Mouse (Mus musculus) forebrain, embryonic 15.5 days (tissue): Measurements from ENCODE around the gene Cxcr2. TPM values are rescaled to one million over a fixed set of nuclear protein-coding genes. Genes with fewer than 3 reads are reported as not detected.

Experiments
- ATAC-seq: fragments of 200-750 bp; cut with Nextera tagmentation; replicated peaks from 2 replicates; pipeline ENCODE4 v1.8.0; 2017; ENCODE audit warnings: mild to moderate bottlenecking, moderate TSS enrichment, moderate library complexity
- H3K27ac ChIP-seq: fragments of 300-500 bp; sonication (generic); replicated peaks from 2 replicates; pipeline ENCODE4 v1.5.1; 2015; ENCODE audit warnings: mild to moderate bottlenecking, inconsistent platforms
- H3K27me3 ChIP-seq: fragments of 300-500 bp; sonication (generic); 2 replicates; pipeline ENCODE4 v1.6.1; 2015; ENCODE audit warnings: inconsistent platforms
- H3K36me3 ChIP-seq: fragments of 300-500 bp; sonication (generic); 2 replicates; pipeline ENCODE4 v1.6.1; 2015; ENCODE audit warnings: mild to moderate bottlenecking, inconsistent platforms
- H3K4me1 ChIP-seq: fragments of 300-500 bp; sonication (generic); 2 replicates; pipeline ENCODE4 v1.6.1; 2015; ENCODE audit warnings: inconsistent platforms
- H3K4me2 ChIP-seq: fragments of 300-500 bp; sonication (generic); replicated peaks from 2 replicates; pipeline ENCODE4 v1.6.1; 2015; ENCODE audit warnings: mild to moderate bottlenecking, inconsistent platforms
- H3K4me3 ChIP-seq: fragments of 300-500 bp; sonication (generic); 2 replicates; pipeline ENCODE4 v1.5.1; 2015; ENCODE audit warnings: mild to moderate bottlenecking, inconsistent platforms
- H3K9ac ChIP-seq: fragments of 300-500 bp; sonication (generic); replicated peaks from 2 replicates; pipeline ENCODE4 v1.6.1; 2015; ENCODE audit warnings: mild to moderate bottlenecking, inconsistent platforms
- H3K9me3 ChIP-seq: fragments of 300-500 bp; sonication (generic); 2 replicates; pipeline ENCODE4 v1.6.1; 2016; ENCODE audit warnings: inconsistent platforms
- WGBS: fragments of 180-500 bp; shearing (Covaris S2); methylation state at CpG from one replicate; pipeline ENCODE4 v1.1.7; 2015; ENCODE audit warnings: mixed read lengths; 5-methylcytosine and 5-hydroxymethylcytosine counted together
- polyA plus RNA-seq: library from polyadenylated mRNA; unstranded; fragments of >200 nt; fragmentation: Nextera tagmentation; extraction: Ambion mirVana; gene quantifications from 2 replicates; pipeline ENCODE4 v1.2.1, GENCODE M21; 2015

Cxcr2 gene
- polyA plus RNA-seq = 0.13 TPM in 2 replicates

GRCm38 (mm10) chr1:74153461-74154184 lies at the start of gene Cxcr2:
Gene Cxcr2 (plus strand): TSS chr1:74153989.
- WGBS = 84% methylated on average over 8 of the region's 8 CpGs
- Histone ChIP-seq H3K9ac (no peak within 1 kb of the TSS), H3K27ac (no peak within 1 kb of the TSS), H3K27me3 (no peaks in the 10 kb centered on the region), H3K9me3 (no peaks in the 10 kb centered on the region), H3K4me3 (no peak within 1 kb of the TSS), H3K4me2 (no peak within 1 kb of the TSS), H3K36me3 (no peaks in the 10 kb centered on the region), H3K4me1 (no peaks in the 10 kb centered on the region)
- ATAC-seq = no peak

GRCm38 (mm10) chr1:74105660-74106059 lies 48.1 kb upstream of the Cxcr2 start:
- no peak for ATAC-seq
- Histone ChIP-seq H3K27ac (no peak overlapping the region), H3K27me3 (no peaks in the 10 kb centered on the region), H3K9ac (no peak overlapping the region), H3K9me3 (no peaks in the 10 kb centered on the region), H3K4me3 (no peak overlapping the region), H3K4me2 (no peak overlapping the region), H3K4me1 (peaks cover 27% of the 10 kb centered on the region), H3K36me3 (no peaks in the 10 kb centered on the region)
- 74% methylated on average over 4 of the region's 4 CpGs for WGBS

- Histone ChIP-seq H3K4me2 (no peak overlapping the region), H3K4me1 (peaks cover 33% of the 10 kb centered on the region), H3K4me3 (no peak overlapping the region), H3K27ac (no peak overlapping the region), H3K9ac (no peak overlapping the region), H3K9me3 (no peaks in the 10 kb centered on the region), H3K27me3 (no peaks in the 10 kb centered on the region), H3K36me3 (no peaks in the 10 kb centered on the region)
- ATAC-seq = no peak
- 75% methylated on average over 6 of the region's 6 CpGs for WGBS
Observed at GRCm38 (mm10) chr1:74106214-74106613, 47.6 kb upstream of the Cxcr2 start.

- WGBS = 84% methylated on average over 5 of the region's 5 CpGs
- no peaks in the 10 kb centered on the region for H3K9me3 ChIP-seq
- H3K4me2 ChIP-seq = no peak overlapping the region
- H3K27me3 ChIP-seq = no peaks in the 10 kb centered on the region
- ATAC-seq = no peak
- no peak overlapping the region for H3K9ac ChIP-seq
- H3K36me3 ChIP-seq = no peaks in the 10 kb centered on the region
- no peak overlapping the region for H3K27ac ChIP-seq
- H3K4me3 ChIP-seq = no peak overlapping the region
- H3K4me1 ChIP-seq = peaks cover 39% of the 10 kb centered on the region
Observed at GRCm38 (mm10) chr1:74107931-74108618, 45.7 kb upstream of the Cxcr2 start.

GRCm38 (mm10) chr1:74109670-74110069 lies 44.1 kb upstream of the Cxcr2 start:
- Histone ChIP-seq H3K4me3 (no peak overlapping the region), H3K27me3 (no peaks in the 10 kb centered on the region), H3K4me1 (peaks cover 25% of the 10 kb centered on the region), H3K27ac (no peak overlapping the region), H3K36me3 (no peaks in the 10 kb centered on the region), H3K4me2 (no peak overlapping the region), H3K9me3 (no peaks in the 10 kb centered on the region), H3K9ac (no peak overlapping the region)
- WGBS = 53% methylated on average over 2 of the region's 2 CpGs
- ATAC-seq = no peak

- H3K36me3 ChIP-seq = no peaks in the 10 kb centered on the region
- H3K4me3 ChIP-seq = no peak overlapping the region
- ATAC-seq = peak; percentile 90
- no peak overlapping the region for H3K9ac ChIP-seq
- H3K4me2 ChIP-seq = no peak overlapping the region
- H3K27ac ChIP-seq = peak overlapping the region; percentile 77
- no peaks in the 10 kb centered on the region for H3K9me3 ChIP-seq
- WGBS = 10% methylated on average over 8 of the region's 8 CpGs
- H3K4me1 ChIP-seq = peaks cover 23% of the 10 kb centered on the region
- no peaks in the 10 kb centered on the region for H3K27me3 ChIP-seq
Observed at GRCm38 (mm10) chr1:74110932-74111695, 42.7 kb upstream of the Cxcr2 start.

- Histone ChIP-seq H3K9me3 (no peaks in the 10 kb centered on the region), H3K27ac (peak overlapping the region; percentile 77), H3K4me3 (no peak overlapping the region), H3K9ac (no peak overlapping the region), H3K36me3 (no peaks in the 10 kb centered on the region), H3K4me1 (peaks cover 23% of the 10 kb centered on the region), H3K4me2 (no peak overlapping the region), H3K27me3 (no peaks in the 10 kb centered on the region)
- 19% methylated on average over 6 of the region's 6 CpGs for WGBS
- ATAC-seq = no peak
Observed at GRCm38 (mm10) chr1:74111696-74112030, 42.1 kb upstream of the Cxcr2 start.

- H3K27ac ChIP-seq = no peak overlapping the region
- H3K4me1 ChIP-seq = peaks cover 23% of the 10 kb centered on the region
- no peak overlapping the region for H3K4me3 ChIP-seq
- no peak overlapping the region for H3K4me2 ChIP-seq
- no peak overlapping the region for H3K9ac ChIP-seq
- no peaks in the 10 kb centered on the region for H3K27me3 ChIP-seq
- no peak for ATAC-seq
- no peaks in the 10 kb centered on the region for H3K36me3 ChIP-seq
- H3K9me3 ChIP-seq = no peaks in the 10 kb centered on the region
- 72% methylated on average over 3 of the region's 3 CpGs for WGBS
Observed at GRCm38 (mm10) chr1:74113071-74113470, 40.7 kb upstream of the Cxcr2 start.

GRCm38 (mm10) chr1:74117876-74118275 lies 35.9 kb upstream of the Cxcr2 start:
- 85% methylated on average over 6 of the region's 6 CpGs for WGBS
- ATAC-seq = no peak
- Histone ChIP-seq H3K36me3 (no peaks in the 10 kb centered on the region), H3K9ac (no peak overlapping the region), H3K27me3 (no peaks in the 10 kb centered on the region), H3K4me2 (no peak overlapping the region), H3K9me3 (no peaks in the 10 kb centered on the region), H3K4me3 (no peak overlapping the region), H3K4me1 (peaks cover 24% of the 10 kb centered on the region), H3K27ac (no peak overlapping the region)

GRCm38 (mm10) chr1:74119115-74119514 lies 34.7 kb upstream of the Cxcr2 start:
- no peak overlapping the region for H3K27ac ChIP-seq
- ATAC-seq = peak; percentile 20; the same call in 1 of the 2 replicates
- H3K4me3 ChIP-seq = no peak overlapping the region
- H3K27me3 ChIP-seq = no peaks in the 10 kb centered on the region
- no peak overlapping the region for H3K4me2 ChIP-seq
- no peaks in the 10 kb centered on the region for H3K9me3 ChIP-seq
- H3K4me1 ChIP-seq = peaks cover 22% of the 10 kb centered on the region
- 52% methylated on average over 1 of the region's 1 CpGs for WGBS
- H3K36me3 ChIP-seq = no peaks in the 10 kb centered on the region
- H3K9ac ChIP-seq = no peak overlapping the region

- Histone ChIP-seq H3K36me3 (no peaks in the 10 kb centered on the region), H3K4me2 (no peak overlapping the region), H3K27ac (no peak overlapping the region), H3K4me1 (peaks cover 31% of the 10 kb centered on the region), H3K27me3 (peaks cover 5% of the 10 kb centered on the region; the same call in 1 of the 2 replicates), H3K9ac (no peak overlapping the region), H3K9me3 (no peaks in the 10 kb centered on the region), H3K4me3 (no peak overlapping the region)
- WGBS = 77% methylated on average over 7 of the region's 7 CpGs
- no peak for ATAC-seq
Observed at GRCm38 (mm10) chr1:74121138-74121537, 32.7 kb upstream of the Cxcr2 start.
